Mouse (Mus musculus): ENCODE measurements at regions not wholly inside any gene's neighbourhood (a gene's known extent, or its start where the extent isn't known, plus 50 kb on each side); places are given as distances from the start of the nearest gene placed in this dataset.
"Not testable (repeated sequence)": the region's sequence is repeated elsewhere in the genome, so short reads cannot be mapped to it uniquely, and the experiment has no call there.

GRCm38 (mm10) chr14:53007323-53007722 lies 511.8 kb upstream of the Olfr1507 start:
- not testable (repeated sequence) for TF ChIP-seq CTCF (IDR thresholded peaks at IDR 0.05; ENCODE audit: insufficient read depth, low read length); POLR2A (IDR thresholded peaks at IDR 0.05; ENCODE audit: borderline replicate concordance, extremely low read depth, low read depth, low read length)
